Mouse (Mus musculus) heart, embryonic 12.5 days (tissue): ENCODE data around the gene Alkbh7. TPM values are rescaled to one million over a fixed set of nuclear protein-coding genes. Genes with fewer than 3 reads are reported as not detected.

Experiments
- ATAC-seq: fragments of 200-750 bp; cut with Nextera tagmentation; 2 replicates; pipeline ENCODE4 v1.8.0; 2017; ENCODE audit warnings: moderate TSS enrichment, moderate library complexity; ENCODE audit not compliant: insufficient number of reproducible peaks, low FRiP score
- H3K27ac ChIP-seq: fragments of 300-500 bp; sonication (generic); 2 replicates; pipeline ENCODE4 v1.5.1; 2016; ENCODE audit warnings: mild to moderate bottlenecking, moderate library complexity; ENCODE audit not compliant: poor library complexity, severe bottlenecking
- H3K27me3 ChIP-seq: fragments of 300-500 bp; sonication (generic); replicated peaks from 2 replicates; pipeline ENCODE4 v1.6.1; 2016; ENCODE audit warnings: mild to moderate bottlenecking, moderate library complexity
- H3K36me3 ChIP-seq: fragments of 300-500 bp; sonication (generic); 2 replicates; pipeline ENCODE4 v1.6.1; 2016; ENCODE audit warnings: mild to moderate bottlenecking, moderate library complexity
- H3K4me1 ChIP-seq: fragments of 300-500 bp; sonication (generic); replicated peaks from 2 replicates; pipeline ENCODE4 v1.6.1; 2016; ENCODE audit warnings: mild to moderate bottlenecking
- H3K4me2 ChIP-seq: fragments of 300-500 bp; sonication (generic); 2 replicates; pipeline ENCODE4 v1.6.1; 2016; ENCODE audit warnings: mild to moderate bottlenecking, moderate library complexity
- H3K4me3 ChIP-seq: fragments of 300-500 bp; sonication (generic); 2 replicates; pipeline ENCODE4 v1.5.1; 2016; ENCODE audit warnings: mild to moderate bottlenecking
- H3K9ac ChIP-seq: fragments of 300-500 bp; sonication (generic); 2 replicates; pipeline ENCODE4 v1.6.1; 2016; ENCODE audit warnings: mild to moderate bottlenecking, moderate library complexity
- H3K9me3 ChIP-seq: fragments of 300-500 bp; sonication (generic); replicated peaks from 2 replicates; pipeline ENCODE4 v1.6.1; 2016; ENCODE audit warnings: mild to moderate bottlenecking, moderate library complexity
- WGBS: fragments of 180-500 bp; shearing (Covaris S2); methylation state at CpG from one replicate; pipeline ENCODE4 v1.1.7; 2016; 5-methylcytosine and 5-hydroxymethylcytosine counted together
- polyA plus RNA-seq: library from polyadenylated mRNA; unstranded; fragments of >200 nt; fragmentation: Nextera tagmentation; extraction: Ambion mirVana; gene quantifications from 2 replicates; pipeline ENCODE4 v1.2.1, GENCODE M21; 2016

Alkbh7 gene
- polyA plus RNA-seq, 1 experiment from 2014 or later, result 48.5 TPM

GRCm38 (mm10) chr17:56973956-56974707 lies 23.0 kb upstream of the Alkbh7 start:
- no peaks in the 10 kb centered on the region for H3K4me1 ChIP-seq
- no peak overlapping the region for H3K4me2 ChIP-seq
- no peak for ATAC-seq
- 63% methylated on average over 14 of the region's 14 CpGs for WGBS
- H3K36me3 ChIP-seq, result no peaks in the 10 kb centered on the region
- H3K9ac ChIP-seq, result no peak overlapping the region
- H3K9me3 ChIP-seq, result no peaks in the 10 kb centered on the region
- no peak overlapping the region for H3K27ac ChIP-seq
- no peak overlapping the region for H3K4me3 ChIP-seq
- peaks cover 7% of the 10 kb centered on the region; the same call in 1 of the 2 replicates for H3K27me3 ChIP-seq

DNA sequence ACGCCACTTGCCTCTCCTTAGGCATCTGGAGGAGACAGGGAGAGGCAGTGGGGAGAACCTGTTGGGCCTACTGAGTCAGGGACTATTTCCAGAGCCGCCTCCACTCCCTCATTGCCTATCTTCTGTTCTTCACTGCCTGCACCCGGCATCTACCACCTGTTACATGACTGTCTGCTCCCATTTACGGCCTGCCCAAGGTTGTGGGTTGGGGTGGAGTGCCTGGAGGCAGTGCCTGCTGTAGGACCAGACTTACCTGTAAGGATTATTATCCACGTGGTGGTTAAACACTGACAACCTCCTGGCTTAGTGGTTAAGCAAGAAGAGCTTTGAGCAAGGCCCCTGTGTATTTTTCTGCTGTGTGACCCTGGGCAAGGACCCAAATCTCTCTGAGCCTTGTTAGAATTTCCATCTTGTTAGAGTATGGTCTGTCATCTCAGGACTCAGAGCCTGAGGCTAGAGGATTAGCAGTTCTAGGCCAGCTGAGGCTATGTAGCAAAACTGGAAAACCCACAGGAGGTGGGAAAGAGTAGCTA lies 22.4 kb upstream of the Alkbh7 start:
- Histone ChIP-seq H3K4me1 (no peaks in the 10 kb centered on the region), H3K4me2 (no peak overlapping the region), H3K9ac (no peak overlapping the region), H3K27ac (no peak overlapping the region), H3K4me3 (no peak overlapping the region), H3K9me3 (no peaks in the 10 kb centered on the region), H3K27me3 (peaks cover 7% of the 10 kb centered on the region; the same call in 1 of the 2 replicates), H3K36me3 (no peaks in the 10 kb centered on the region)
- 77% methylated on average over 5 of the region's 5 CpGs for WGBS
- no peak for ATAC-seq

GRCm38 (mm10) chr17:56975391-56975790 lies 21.7 kb upstream of the Alkbh7 start:
- 66% methylated on average over 3 of the region's 3 CpGs for WGBS
- ATAC-seq, result no peak
- H3K4me1 ChIP-seq, result no peaks in the 10 kb centered on the region

DNA sequence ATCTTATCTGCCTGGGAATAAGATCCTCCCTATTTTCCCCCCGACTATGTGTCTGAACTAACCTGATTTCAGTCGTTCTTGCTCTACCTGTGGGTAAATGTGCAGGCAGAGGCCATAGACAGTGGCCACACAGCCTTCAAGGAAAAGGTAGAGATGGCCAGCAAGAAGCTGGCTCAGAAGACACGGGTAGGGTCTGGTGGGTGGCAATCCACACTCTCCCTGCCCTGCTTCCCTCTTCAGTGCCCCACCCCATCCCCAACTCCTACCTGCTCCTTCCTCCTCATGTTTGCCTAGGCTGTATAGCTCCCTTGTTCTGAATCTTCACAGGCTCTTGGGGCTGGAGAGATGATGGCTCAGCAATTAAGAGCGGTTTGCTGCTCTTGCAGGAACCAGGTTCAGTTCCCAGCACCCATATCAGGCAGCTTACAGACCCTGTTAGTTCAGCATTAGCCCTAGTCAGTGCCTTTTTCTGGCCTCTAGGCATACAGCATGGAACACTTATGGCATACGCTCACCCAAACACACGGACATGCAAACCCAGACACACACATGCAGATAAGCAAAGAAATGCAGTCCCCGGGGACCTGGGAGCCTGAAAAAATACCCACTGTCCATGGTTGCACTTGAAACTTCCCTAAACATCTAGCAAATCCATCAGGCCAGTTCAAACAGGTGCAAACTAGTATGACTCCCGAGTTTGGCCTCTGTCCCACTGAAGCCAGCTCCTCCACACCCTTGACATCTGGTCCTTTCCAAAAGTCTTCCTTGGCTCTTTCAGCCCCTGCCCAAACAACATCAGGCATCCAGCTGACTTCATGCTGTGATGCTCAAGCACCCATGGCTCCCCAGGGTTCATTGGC lies 20.4 kb upstream of the Alkbh7 start:
- H3K4me1 ChIP-seq, result no peaks in the 10 kb centered on the region
- WGBS, result 63% methylated on average over 8 of the region's 8 CpGs
- no peak overlapping the region for H3K4me2 ChIP-seq
- H3K4me3 ChIP-seq, result no peak overlapping the region
- no peak for ATAC-seq
- no peak overlapping the region for H3K9ac ChIP-seq
- no peaks in the 10 kb centered on the region for H3K27me3 ChIP-seq
- H3K9me3 ChIP-seq, result no peaks in the 10 kb centered on the region
- H3K36me3 ChIP-seq, result no peaks in the 10 kb centered on the region
- no peak overlapping the region for H3K27ac ChIP-seq

More at GRCm38 (mm10) chr17:56975391-56975790, 21.7 kb upstream of the Alkbh7 start:
- no peaks in the 10 kb centered on the region for H3K9me3 ChIP-seq
- H3K4me2 ChIP-seq, result no peak overlapping the region
- peaks cover 7% of the 10 kb centered on the region; the same call in 1 of the 2 replicates for H3K27me3 ChIP-seq
- no peak overlapping the region for H3K4me3 ChIP-seq
- H3K9ac ChIP-seq, result no peak overlapping the region
- no peaks in the 10 kb centered on the region for H3K36me3 ChIP-seq
- no peak overlapping the region for H3K27ac ChIP-seq

GRCm38 (mm10) chr17:56979524-56979923 lies 17.6 kb upstream of the Alkbh7 start:
- Histone ChIP-seq H3K27ac (no peak overlapping the region), H3K4me1 (no peaks in the 10 kb centered on the region), H3K9me3 (no peaks in the 10 kb centered on the region), H3K9ac (no peak overlapping the region), H3K4me2 (no peak overlapping the region), H3K36me3 (no peaks in the 10 kb centered on the region), H3K27me3 (no peaks in the 10 kb centered on the region), H3K4me3 (no peak overlapping the region)
- WGBS, result 32% methylated on average over 7 of the region's 8 CpGs
- ATAC-seq, result no peak

- no peak overlapping the region for H3K27ac ChIP-seq
- no peaks in the 10 kb centered on the region for H3K36me3 ChIP-seq
- H3K27me3 ChIP-seq, result no peaks in the 10 kb centered on the region
- H3K9ac ChIP-seq, result no peak overlapping the region
- ATAC-seq, result no peak
- H3K4me3 ChIP-seq, result no peak overlapping the region
- 69% methylated on average over 7 of the region's 7 CpGs for WGBS
- no peaks in the 10 kb centered on the region for H3K4me1 ChIP-seq
- H3K9me3 ChIP-seq, result no peaks in the 10 kb centered on the region
- H3K4me2 ChIP-seq, result no peak overlapping the region
Measured at GRCm38 (mm10) chr17:56981049-56981448, 16.1 kb upstream of the Alkbh7 start.

DNA sequence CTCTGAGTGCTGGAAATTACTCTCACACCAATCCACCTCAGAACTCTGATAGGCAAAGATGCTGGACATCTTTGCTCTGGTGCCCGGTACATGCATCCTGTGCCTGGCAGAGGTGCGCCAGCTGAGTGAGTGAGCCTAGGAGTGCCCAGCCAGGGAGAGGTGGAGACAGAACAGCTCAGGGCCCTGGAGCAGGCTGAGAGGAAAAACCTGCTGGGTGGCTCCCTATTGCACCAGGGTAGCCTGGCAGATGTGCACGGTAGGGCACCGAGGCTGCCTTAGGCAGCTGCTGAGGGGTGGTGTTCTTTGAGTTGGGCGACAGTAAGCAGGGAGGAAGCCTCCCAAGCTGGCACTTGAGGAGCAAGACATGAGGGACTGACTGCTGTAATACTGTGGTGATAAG lies 15.1 kb upstream of the Alkbh7 start, which contains the start of gene Acer1:
Gene Acer1 (minus strand): TSS at position 114 of the 400 bp plus-strand sequence.
- H3K27ac ChIP-seq, result no peak within 1 kb of the TSS
- H3K4me1 ChIP-seq, result no peaks in the 10 kb centered on the region
- no peaks in the 10 kb centered on the region for H3K9me3 ChIP-seq
- H3K9ac ChIP-seq, result no peak within 1 kb of the TSS
- H3K4me3 ChIP-seq, result no peak within 1 kb of the TSS
- no peaks in the 10 kb centered on the region for H3K27me3 ChIP-seq
- WGBS, result 57% methylated on average over 5 of the region's 5 CpGs
- ATAC-seq, result no peak
- H3K36me3 ChIP-seq, result no peaks in the 10 kb centered on the region
- no peak within 1 kb of the TSS for H3K4me2 ChIP-seq

DNA sequence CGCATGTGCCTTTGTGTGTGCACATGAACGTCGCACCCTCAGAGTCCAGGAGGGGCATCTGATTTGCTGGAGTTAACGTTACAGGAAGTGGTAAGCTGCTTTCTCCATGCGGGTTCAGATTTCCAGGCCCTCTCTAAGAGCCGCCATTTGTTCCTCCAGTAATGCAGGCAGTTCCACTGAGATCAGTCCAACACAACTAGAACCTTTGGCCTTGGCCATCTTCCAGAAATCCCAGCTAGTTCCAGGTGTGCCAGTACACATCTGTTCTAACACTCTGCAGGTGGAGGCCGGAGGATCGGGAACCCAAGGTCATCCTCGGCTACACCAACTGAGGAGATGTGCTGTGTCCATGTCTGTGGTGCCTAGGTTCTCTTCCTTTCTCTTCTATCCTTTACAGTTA lies 12.3 kb upstream of the Alkbh7 start:
- H3K4me3 ChIP-seq, result no peak overlapping the region
- 79% methylated on average over 9 of the region's 9 CpGs for WGBS
- H3K27ac ChIP-seq, result no peak overlapping the region
- no peaks in the 10 kb centered on the region for H3K9me3 ChIP-seq
- no peak for ATAC-seq
- H3K27me3 ChIP-seq, result no peaks in the 10 kb centered on the region
- H3K36me3 ChIP-seq, result no peaks in the 10 kb centered on the region
- no peaks in the 10 kb centered on the region for H3K4me1 ChIP-seq
- no peak overlapping the region for H3K9ac ChIP-seq
- H3K4me2 ChIP-seq, result no peak overlapping the region

GRCm38 (mm10) chr17:56985656-56986055 lies 11.5 kb upstream of the Alkbh7 start:
- Histone ChIP-seq H3K27ac (no peak overlapping the region), H3K4me2 (no peak overlapping the region), H3K4me3 (no peak overlapping the region), H3K36me3 (no peaks in the 10 kb centered on the region), H3K27me3 (no peaks in the 10 kb centered on the region), H3K9me3 (no peaks in the 10 kb centered on the region), H3K4me1 (peaks cover under 1% of the 10 kb centered on the region; the same call in 1 of the 2 replicates), H3K9ac (no peak overlapping the region)
- 69% methylated on average over 3 of the region's 3 CpGs for WGBS
- no peak for ATAC-seq

DNA sequence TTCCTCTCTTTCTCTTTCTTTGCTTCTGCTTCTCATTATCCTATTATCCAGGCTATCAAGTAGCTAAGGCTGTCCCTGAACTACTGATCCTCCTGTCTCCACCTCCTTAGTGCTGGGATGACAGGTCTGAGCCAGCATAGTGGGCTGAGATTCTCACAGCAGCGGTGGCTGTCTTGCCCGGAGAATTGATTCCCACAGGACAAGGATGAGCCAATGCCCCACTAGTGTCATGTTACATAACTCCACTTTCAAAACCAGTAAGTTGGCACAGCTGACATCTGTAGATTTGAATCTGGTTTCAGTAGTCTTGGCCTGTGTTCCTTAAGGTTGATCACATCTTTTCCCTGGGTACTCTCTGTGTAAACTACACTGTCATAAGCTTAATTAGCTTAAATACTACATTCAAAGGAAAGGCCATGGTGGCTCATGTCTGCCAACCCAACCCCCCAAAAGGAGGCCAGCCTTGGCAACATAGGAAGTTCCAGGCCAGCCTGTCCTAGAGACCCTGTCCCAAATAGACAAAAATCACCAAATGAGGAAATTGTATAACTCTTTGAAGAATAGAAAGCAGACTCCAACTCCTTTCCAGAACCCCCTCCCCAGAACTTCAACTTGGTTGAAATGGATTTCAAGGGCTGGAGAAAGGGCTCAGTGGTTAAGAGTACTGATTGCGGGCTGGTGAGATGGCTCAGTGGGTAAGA lies 10.9 kb upstream of the Alkbh7 start:
- H3K9me3 ChIP-seq, result no peaks in the 10 kb centered on the region
- no peak overlapping the region for H3K4me2 ChIP-seq
- no peak overlapping the region for H3K27ac ChIP-seq
- peaks cover 6% of the 10 kb centered on the region for H3K4me1 ChIP-seq
- 0 out of 2 replicates have a peak, but pooled peaks cover 1% of the 10 kb centered on the region for H3K36me3 ChIP-seq
- WGBS, result 79% methylated on average over 3 of the region's 3 CpGs
- H3K4me3 ChIP-seq, result no peak overlapping the region
- no peaks in the 10 kb centered on the region for H3K27me3 ChIP-seq
- H3K9ac ChIP-seq, result no peak overlapping the region
- no peak for ATAC-seq

DNA sequence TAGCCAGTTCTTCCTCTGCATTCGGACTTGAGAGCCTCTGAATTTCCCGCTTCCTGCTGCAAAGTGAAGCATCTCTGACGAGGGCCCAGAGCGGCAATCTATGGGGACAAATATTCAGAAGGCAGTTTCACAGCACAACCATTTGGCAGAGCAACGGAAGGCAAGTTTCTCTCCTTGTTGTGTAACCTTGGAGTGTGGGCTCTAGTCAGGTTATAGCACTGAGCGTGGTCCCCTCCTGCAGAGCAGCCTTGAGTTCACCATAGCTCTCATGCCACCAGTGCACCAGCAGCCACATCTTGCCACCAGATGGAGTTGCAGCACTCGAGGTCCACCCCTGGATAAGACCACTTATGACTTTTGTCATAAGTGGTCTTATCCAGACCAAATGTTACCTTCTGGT lies 8.7 kb upstream of the Alkbh7 start:
- Histone ChIP-seq H3K4me1 (peaks cover 7% of the 10 kb centered on the region), H3K4me3 (no peak overlapping the region), H3K9me3 (no peaks in the 10 kb centered on the region), H3K9ac (no peak overlapping the region), H3K27me3 (no peaks in the 10 kb centered on the region), H3K4me2 (no peak overlapping the region), H3K27ac (no peak overlapping the region), H3K36me3 (peaks cover 20% of the 10 kb centered on the region)
- 79% methylated on average over 7 of the region's 7 CpGs for WGBS
- ATAC-seq, result no peak
